Mouse (Mus musculus): ENCODE measurements around the gene Tenm4. TPM values are rescaled to one million over a fixed set of nuclear protein-coding genes. Genes with fewer than 3 reads are reported as not detected.

Gene Tenm4
- total and polyA plus RNA-seq, 3 experiments, result 0.03 to 0.26 (median 0.04) TPM

DNA sequence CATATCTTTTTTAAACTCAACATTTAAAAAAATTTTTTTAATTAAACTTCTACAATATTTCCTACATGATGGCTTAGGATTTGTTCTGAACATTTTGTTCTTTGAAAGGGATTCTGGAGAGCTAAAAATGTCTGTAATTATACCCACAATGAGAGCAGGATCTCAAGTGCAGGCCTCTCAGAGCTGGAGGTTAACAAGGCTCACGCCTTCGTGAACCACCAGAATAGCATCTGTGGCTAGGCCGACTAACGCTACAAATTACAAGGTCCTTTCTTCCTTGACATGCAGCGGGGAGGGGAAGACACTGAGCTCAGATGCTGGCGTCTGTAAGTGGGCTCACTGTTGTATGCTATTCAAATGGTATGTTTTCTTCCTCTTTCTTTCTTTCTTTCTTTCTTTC lies 411.7 kb downstream of the Tenm4 start:
- no peak for DNase-seq (ENCODE audit: extremely low read depth)
- Histone ChIP-seq H3K27ac (ENCODE audit: insufficient read depth, low read depth) (no peak overlapping the region), H3K4me1 (ENCODE audit: control insufficient read depth in 1 of 2, insufficient read depth in 2 of 2) (no peaks in the 10 kb centered on the region), H3K9ac (ENCODE audit: insufficient read depth, low read depth) (no peak overlapping the region), H3K4me2 (ENCODE audit: insufficient read depth, low read depth, poor library complexity, severe bottlenecking) (no peak overlapping the region), H3K9me3 (replicated peaks; ENCODE audit: low read length) (no peaks in the 10 kb centered on the region), H3K27me3 (replicated peaks) (no peaks in the 10 kb centered on the region), H3K4me3 (replicated peaks in 1 of 3; ENCODE audit: low read depth in 2 of 3, low read length in 2 of 3, poor library complexity in 1 of 3) (no peak overlapping the region), H3K36me3 (replicated peaks in 1 of 2; ENCODE audit: control insufficient read depth in 1 of 2, insufficient read depth in 1 of 2, low read length in 1 of 2) (no peaks in the 10 kb centered on the region), H3K79me2 (replicated peaks; ENCODE audit: control insufficient read depth, extremely low read depth, insufficient read depth, poor library complexity, severe bottlenecking) (no peaks in the 10 kb centered on the region)
- TF ChIP-seq RCOR1 (conservative IDR thresholded peaks at IDR 0.05; ENCODE audit: low read depth, low read length) (no peak), CHD2 (IDR thresholded peaks at IDR 0.05; ENCODE audit: low read length) (no peak)
- in situ Hi-C loops (cut with MboI; ENCODE audit: low pct_ligation_motif_present, low pct_unique_long_range_greater_than_20kb, low sequenced_read_pairs), result no loop called here
- dilution Hi-C loops (cut with MboI; ENCODE audit: extremely low pct_ligation_motif_present, extremely low pct_unique_long_range_greater_than_20kb, low sequenced_read_pairs), result no loop called here

DNA sequence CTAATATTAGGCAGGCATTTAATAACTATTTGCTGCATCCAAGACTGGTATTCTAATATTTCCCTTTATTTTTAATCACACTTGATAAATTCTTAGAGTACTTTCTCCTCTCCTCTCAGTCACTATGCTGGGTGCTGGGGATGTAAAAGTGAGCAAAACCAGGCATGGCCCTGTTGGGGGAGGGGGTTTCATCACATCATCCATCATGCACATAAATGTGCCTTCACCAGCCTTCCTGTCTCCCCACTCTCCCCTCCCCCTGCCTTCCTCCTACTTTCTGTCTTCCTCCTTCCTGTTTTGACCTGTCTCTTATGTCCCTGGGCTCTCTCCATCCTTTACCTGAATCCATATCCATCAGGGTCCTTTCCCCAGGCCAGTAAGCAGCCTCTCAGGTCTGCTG lies 416.4 kb downstream of the Tenm4 start:
- dilution Hi-C loops (cut with MboI; ENCODE audit: extremely low pct_ligation_motif_present, extremely low pct_unique_long_range_greater_than_20kb, low sequenced_read_pairs), result no loop called here
- no peaks in the 10 kb centered on the region for H3K4me1 ChIP-seq (ENCODE audit: control insufficient read depth in 1 of 2, insufficient read depth in 2 of 2)
- H3K27ac ChIP-seq (ENCODE audit: insufficient read depth, low read depth), result no peak overlapping the region
- H3K4me2 ChIP-seq (ENCODE audit: insufficient read depth, low read depth, poor library complexity, severe bottlenecking), result no peak overlapping the region
- H3K4me3 ChIP-seq (replicated peaks in 1 of 3; ENCODE audit: low read depth in 2 of 3, low read length in 2 of 3, poor library complexity in 1 of 3), result no peak overlapping the region
- H3K79me2 ChIP-seq (replicated peaks; ENCODE audit: control insufficient read depth, extremely low read depth, insufficient read depth, poor library complexity, severe bottlenecking), result no peaks in the 10 kb centered on the region
- H3K36me3 ChIP-seq (replicated peaks in 1 of 2; ENCODE audit: control insufficient read depth in 1 of 2, insufficient read depth in 1 of 2, low read length in 1 of 2), result no peaks in the 10 kb centered on the region
- in situ Hi-C loops (cut with MboI; ENCODE audit: low pct_ligation_motif_present, low pct_unique_long_range_greater_than_20kb, low sequenced_read_pairs), result no loop called here
- DNase-seq (ENCODE audit: extremely low read depth), result no peak
- H3K27me3 ChIP-seq (replicated peaks), result no peaks in the 10 kb centered on the region
- TF ChIP-seq NRF1 (IDR thresholded peaks at IDR 0.05; ENCODE audit: low read depth, low read length), result no peak
- no peak for TF ChIP-seq EP300 (IDR thresholded peaks at IDR 0.05; ENCODE audit: low read length)
- no peak for TF ChIP-seq SIN3A (IDR thresholded peaks at IDR 0.05; ENCODE audit: low read length)
- TF ChIP-seq NELFE (IDR thresholded peaks at IDR 0.05; ENCODE audit: low read depth, low read length), result no peak
- no peak for TF ChIP-seq MAZ (IDR thresholded peaks at IDR 0.05; ENCODE audit: low read depth, low read length)
- TF ChIP-seq TCF12 (IDR thresholded peaks at IDR 0.05; ENCODE audit: low read depth, low read length), result no peak
- no peak for TF ChIP-seq TBP (conservative IDR thresholded peaks at IDR 0.05; ENCODE audit: low read depth, low read length)
- TF ChIP-seq UBTF (IDR thresholded peaks at IDR 0.05; ENCODE audit: low read depth, low read length), result no peak
- TF ChIP-seq HCFC1 (IDR thresholded peaks at IDR 0.05; ENCODE audit: low read depth, low read length), result no peak
- no peak for TF ChIP-seq MAX (IDR thresholded peaks at IDR 0.05; ENCODE audit: low read length)
- TF ChIP-seq ELF1 (IDR thresholded peaks at IDR 0.05; ENCODE audit: low read depth, low read length), result no peak
- TF ChIP-seq SMC3 (IDR thresholded peaks at IDR 0.05; ENCODE audit: low read depth, low read length), result no peak
- TF ChIP-seq GABPA (IDR thresholded peaks at IDR 0.05; ENCODE audit: insufficient replicate concordance, low read depth, low read length), result no peak
- no peak for TF ChIP-seq CTCF (conservative IDR thresholded peaks at IDR 0.05 in 1 of 2, IDR thresholded peaks at IDR 0.05 in 1 of 2; ENCODE audit: low read depth in 2 of 2, low read length in 2 of 2)
- TF ChIP-seq ZKSCAN1 (IDR thresholded peaks at IDR 0.05; ENCODE audit: borderline replicate concordance, low read depth, low read length), result no peak
- no peak for TF ChIP-seq CHD2 (IDR thresholded peaks at IDR 0.05; ENCODE audit: low read length)
- no peak overlapping the region for H3K9ac ChIP-seq (ENCODE audit: insufficient read depth, low read depth)
- no peaks in the 10 kb centered on the region for H3K9me3 ChIP-seq (replicated peaks; ENCODE audit: low read length)

All from CH12.LX (cell line).